Mouse (Mus musculus) effector memory CD4-positive, alpha-beta T cell, adult 5 months (primary cell): ENCODE results near the gene Mlh3. TPM values are rescaled to one million over a fixed set of nuclear protein-coding genes. Genes with fewer than 3 reads are reported as not detected.

ENCODE experiments used
- polyA plus RNA-seq: library from polyadenylated mRNA; unstranded; fragments of 100-300 nt; shearing (Covaris generic); gene quantifications from one replicate; pipeline ENCODE4 v1.2.1, GENCODE M21; 2017

The Mlh3 gene
- polyA plus RNA-seq: 3.9 TPM

DNA sequence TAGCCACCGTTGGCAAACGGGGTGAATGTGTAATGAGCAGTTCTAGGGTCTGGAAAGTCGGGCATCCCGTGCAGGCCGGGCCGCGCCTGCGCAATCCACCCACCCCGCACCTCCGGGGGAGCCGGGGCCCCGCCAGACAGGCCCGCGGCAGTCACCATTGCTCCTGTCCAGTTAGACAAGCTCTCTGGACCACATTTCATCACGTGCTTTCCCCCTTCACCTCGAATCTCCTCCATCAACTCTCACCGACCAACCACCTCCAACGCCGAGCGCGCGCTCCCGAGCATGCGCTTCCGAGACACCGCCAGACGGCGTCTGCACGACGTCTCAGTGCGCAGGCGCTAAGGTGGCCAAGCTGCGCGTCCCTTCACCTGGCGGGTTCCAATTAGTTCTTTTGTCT is at the start of gene Mlh3:
Mlh3 (minus strand) TSS at position 281 of the 400 bp plus-strand sequence.

GRCm38 (mm10) chr12:85288486-85289156 is 18.2 kb upstream of the Mlh3 start, which contains the start of gene Zc2hc1c:
Gene Zc2hc1c, plus strand, starts transcription at chr12:85288591.

GRCm38 (mm10) chr12:85287809-85288485 is 17.5 kb upstream of the Mlh3 start, which contains the start of gene Acyp1:
Gene Acyp1, minus strand, starts transcription at chr12:85288438.

DNA sequence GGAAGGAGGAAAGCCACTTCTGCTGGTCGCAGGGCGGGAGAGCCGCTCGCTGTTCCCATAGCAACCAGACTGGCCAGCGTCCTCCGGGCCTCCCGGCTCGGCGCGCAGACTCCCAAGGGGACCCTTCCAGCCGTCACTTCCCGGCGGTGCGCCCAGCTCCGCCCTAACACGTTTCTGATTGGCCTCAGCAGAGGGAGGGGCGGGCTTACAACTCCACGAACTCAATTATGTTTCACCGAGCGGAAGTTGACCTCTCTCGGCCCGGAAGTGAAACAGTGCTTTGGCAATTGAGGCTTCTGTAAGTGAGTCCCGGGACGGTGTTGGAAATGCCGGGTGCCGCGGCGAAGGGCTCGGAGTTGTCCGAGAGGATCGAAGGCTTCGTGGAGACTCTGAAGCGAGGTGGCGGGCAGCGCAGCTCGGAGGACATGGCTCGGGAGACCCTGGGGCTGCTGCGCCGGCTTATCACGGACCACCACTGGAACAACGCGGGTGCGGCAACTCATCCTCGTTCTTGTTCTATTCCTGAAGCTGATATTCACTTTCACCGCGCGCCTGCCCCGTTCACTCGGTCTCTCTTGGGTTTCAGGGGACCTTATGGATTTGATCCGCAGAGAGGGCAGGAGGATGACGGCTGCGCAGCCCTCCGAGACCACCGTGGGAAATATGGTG is 51.0 kb downstream of the Mlh3 start, which contains the start of gene Eif2b2:
Eif2b2 (plus strand) TSS at position 246 of the 669 bp plus-strand sequence.

Other genes with a start within 250 kb of the Mlh3 start
- 4.6 TPM for gene Prox2, start 159.8 kb downstream of the Mlh3 start, polyA plus RNA-seq
- gene Dlst, start 159.8 kb downstream of the Mlh3 start, polyA plus RNA-seq: 99.3 TPM
- gene Rps6kl1, start 119.3 kb downstream of the Mlh3 start, polyA plus RNA-seq: 1.9 TPM
- gene Pgf, start 92.8 kb downstream of the Mlh3 start, polyA plus RNA-seq: not detected
- gene Eif2b2, start 51.1 kb downstream of the Mlh3 start, polyA plus RNA-seq: 71.5 TPM
- 33.0 TPM for gene Acyp1, start 17.8 kb upstream of the Mlh3 start, polyA plus RNA-seq
- gene Zc2hc1c, start 18.0 kb upstream of the Mlh3 start, polyA plus RNA-seq: 0.19 TPM
- 26.1 TPM for gene Nek9, start 68.8 kb upstream of the Mlh3 start, polyA plus RNA-seq
- 209 TPM for gene Tmed10, start 104.2 kb upstream of the Mlh3 start, polyA plus RNA-seq
- gene Fos, start 203.3 kb upstream of the Mlh3 start, polyA plus RNA-seq: 294 TPM